Mouse (Mus musculus): ENCODE measurements around the gene Ankrd52.

The Ankrd52 gene

GRCm38 (mm10) chr10:128369599-128369998, 7.3 kb upstream of the Ankrd52 start:
- DNase-seq (ENCODE audit: low spot score in 2 of 2): no peak

- DNase-seq (ENCODE audit: low spot score in 2 of 2): no peak
Observed at GRCm38 (mm10) chr10:128370021-128370420, 6.9 kb upstream of the Ankrd52 start.

- no peak for DNase-seq (ENCODE audit: low spot score in 2 of 2)
Observed at GRCm38 (mm10) chr10:128370601-128371000, 6.3 kb upstream of the Ankrd52 start.

GRCm38 (mm10) chr10:128372142-128372541, 4.8 kb upstream of the Ankrd52 start:
- no peak for DNase-seq (ENCODE audit: low spot score in 2 of 2)

GRCm38 (mm10) chr10:128372989-128373748, 3.7 kb upstream of the Ankrd52 start:
- DNase-seq (ENCODE audit: low spot score in 2 of 2): no peak

- no peak for DNase-seq (ENCODE audit: low spot score in 2 of 2)
Observed at GRCm38 (mm10) chr10:128374393-128374792, 2.5 kb upstream of the Ankrd52 start.

GRCm38 (mm10) chr10:128376099-128376454, 838 bp upstream of the Ankrd52 start:
- DNase-seq (ENCODE audit: low spot score in 2 of 2): no peak

- DNase-seq (ENCODE audit: low spot score in 2 of 2): peak; percentile 26 to 28
Observed at GRCm38 (mm10) chr10:128377222-128377939, 466 bp downstream of the Ankrd52 start.

- DNase-seq (ENCODE audit: low spot score in 2 of 2): no peak
Observed at GRCm38 (mm10) chr10:128377940-128378448, 1.1 kb downstream of the Ankrd52 start.

- DNase-seq (ENCODE audit: low spot score in 2 of 2): no peak
Observed at GRCm38 (mm10) chr10:128378462-128378861, 1.5 kb downstream of the Ankrd52 start.

- no peak for DNase-seq (ENCODE audit: low spot score in 2 of 2)
Observed at GRCm38 (mm10) chr10:128379260-128379659, 2.3 kb downstream of the Ankrd52 start.

- no peak for DNase-seq (ENCODE audit: low spot score in 2 of 2)
Observed at GRCm38 (mm10) chr10:128380565-128380964, 3.6 kb downstream of the Ankrd52 start.

- no peak for DNase-seq (ENCODE audit: low spot score in 2 of 2)
Observed at GRCm38 (mm10) chr10:128382482-128382881, 5.6 kb downstream of the Ankrd52 start.

- DNase-seq (ENCODE audit: low spot score in 2 of 2): no peak
Observed at GRCm38 (mm10) chr10:128385902-128386301, 9.0 kb downstream of the Ankrd52 start.

GRCm38 (mm10) chr10:128388941-128389340, 12.0 kb downstream of the Ankrd52 start:
- no peak for DNase-seq (ENCODE audit: low spot score in 2 of 2)

GRCm38 (mm10) chr10:128389570-128389969, 12.7 kb downstream of the Ankrd52 start:
- no peak for DNase-seq (ENCODE audit: low spot score in 2 of 2)

- no peak for DNase-seq (ENCODE audit: low spot score in 2 of 2)
Observed at GRCm38 (mm10) chr10:128390366-128390765, 13.5 kb downstream of the Ankrd52 start.

- no peak for DNase-seq (ENCODE audit: low spot score in 2 of 2)
Observed at GRCm38 (mm10) chr10:128391850-128392249, 14.9 kb downstream of the Ankrd52 start.

GRCm38 (mm10) chr10:128396017-128396673, 19.2 kb downstream of the Ankrd52 start:
- DNase-seq (ENCODE audit: low spot score in 2 of 2): no peak

GRCm38 (mm10) chr10:128396716-128397264, 19.9 kb downstream of the Ankrd52 start:
- DNase-seq (ENCODE audit: low spot score in 2 of 2): no peak

- DNase-seq (ENCODE audit: low spot score in 2 of 2): no peak
Observed at GRCm38 (mm10) chr10:128397466-128397865, 20.6 kb downstream of the Ankrd52 start.

GRCm38 (mm10) chr10:128400338-128400737, 23.4 kb downstream of the Ankrd52 start:
- DNase-seq (ENCODE audit: low spot score in 2 of 2): no peak

Data from urinary bladder, postnatal 36 days (tissue).